Mouse (Mus musculus): ENCODE data around the gene Dcp1a.

Dcp1a gene

DNA sequence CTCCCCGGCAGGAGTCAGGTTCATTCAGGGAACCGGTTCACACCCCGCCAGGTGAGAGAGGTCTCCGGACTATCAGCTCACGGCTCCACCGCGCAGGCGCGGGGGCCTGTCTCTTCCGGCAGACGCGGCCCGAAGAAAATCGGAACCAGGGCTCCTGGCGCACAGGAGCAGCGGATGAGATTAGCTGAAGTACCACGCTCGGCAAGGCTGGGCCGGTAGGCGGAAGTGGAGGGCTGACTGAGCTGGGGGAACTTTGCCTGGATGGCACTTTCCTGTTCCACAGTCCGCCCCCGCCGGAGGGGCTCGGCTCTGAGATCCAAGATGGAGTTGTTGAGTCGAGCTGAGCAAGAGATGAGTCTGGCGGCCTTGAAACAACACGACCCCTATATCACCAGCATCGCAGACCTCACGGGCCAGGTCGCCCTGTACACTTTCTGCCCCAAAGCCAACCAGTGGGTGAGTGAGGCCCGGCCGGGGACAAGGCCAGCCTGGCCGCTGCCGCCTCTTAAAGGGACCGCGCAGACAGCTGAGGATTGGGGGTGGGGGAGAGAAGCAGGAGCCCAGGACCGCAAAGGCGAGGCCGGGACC, at the start of gene Dcp1a:
Dcp1a (plus strand) TSS at position 175 of the 588 bp plus-strand sequence.
- peak; percentile 91 for DNase-seq (ENCODE audit: low spot score)

GRCm38 (mm10) chr14:30429606-30430005, 49.7 kb upstream of the Dcp1a start:
- DNase-seq (ENCODE audit: low spot score): no peak

DNA sequence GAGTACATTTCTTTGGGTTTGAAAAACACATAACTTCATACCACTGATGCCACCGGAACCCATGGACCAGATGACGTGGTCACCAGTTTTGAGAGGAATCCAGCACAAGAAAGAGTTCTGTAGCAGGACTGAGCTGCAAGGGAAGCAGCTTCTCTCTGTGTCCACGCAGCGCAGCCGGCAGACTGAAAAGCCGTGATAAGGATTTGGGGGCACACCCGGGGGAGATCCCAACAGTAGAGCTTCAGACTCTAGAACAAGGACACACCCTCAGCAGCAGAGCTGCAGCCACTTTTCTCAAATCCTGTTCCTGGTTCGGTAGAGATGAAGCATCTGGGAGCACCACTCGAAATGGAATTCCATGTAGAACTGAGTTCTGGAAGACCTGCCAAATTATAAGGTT, 49.3 kb upstream of the Dcp1a start:
- no peak for DNase-seq (ENCODE audit: low spot score)

DNA sequence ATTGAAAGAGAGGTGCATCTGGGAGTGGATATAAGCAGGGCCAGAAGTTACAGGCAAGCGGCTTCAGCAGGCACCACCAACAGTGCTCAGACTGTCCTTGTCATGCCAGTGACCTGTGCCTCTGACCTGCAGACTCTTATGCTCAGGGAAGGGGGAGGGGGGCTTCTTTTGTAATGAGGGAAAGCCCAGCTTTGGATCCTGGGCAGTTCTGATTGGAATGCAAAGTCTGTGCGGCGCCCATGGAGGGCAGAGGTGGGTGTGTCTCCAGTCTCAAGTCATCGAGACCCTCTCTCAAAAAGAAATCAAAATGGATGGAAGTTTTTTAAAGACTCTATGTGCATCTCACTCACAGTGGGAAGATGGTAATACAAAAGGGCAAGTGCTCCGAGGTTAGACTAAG, 48.9 kb upstream of the Dcp1a start:
- DNase-seq (ENCODE audit: low spot score): no peak

DNA sequence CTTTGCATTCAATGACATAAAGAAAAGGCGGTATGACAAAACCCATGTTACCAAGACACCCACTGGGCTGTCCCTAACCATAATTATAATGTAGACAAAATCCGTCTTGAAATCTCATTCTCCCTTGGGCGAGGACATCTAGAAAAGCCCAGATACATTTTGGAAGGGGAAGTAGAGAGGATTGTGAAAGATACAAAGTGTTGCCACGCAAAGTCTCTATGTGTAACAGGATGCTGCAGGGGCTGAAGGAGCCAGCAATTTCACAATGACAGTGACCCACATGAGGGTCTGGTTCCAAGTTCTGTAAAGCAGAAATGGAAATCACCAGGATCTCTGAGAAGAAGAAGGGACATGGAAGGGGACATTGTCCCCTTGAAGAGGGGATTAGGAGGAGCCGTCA, 44.0 kb upstream of the Dcp1a start:
- DNase-seq (ENCODE audit: low spot score): no peak

- no peak for DNase-seq (ENCODE audit: low spot score)
These were observed 39.4 kb upstream of the Dcp1a start for GRCm38 (mm10) chr14:30439915-30440314.

GRCm38 (mm10) chr14:30455801-30456595, 23.3 kb upstream of the Dcp1a start:
- no peak for DNase-seq (ENCODE audit: low spot score)

- DNase-seq (ENCODE audit: low spot score): no peak
These were observed 21.9 kb upstream of the Dcp1a start for GRCm38 (mm10) chr14:30457436-30457835.

GRCm38 (mm10) chr14:30457897-30458296, 21.4 kb upstream of the Dcp1a start:
- DNase-seq (ENCODE audit: low spot score): no peak

DNA sequence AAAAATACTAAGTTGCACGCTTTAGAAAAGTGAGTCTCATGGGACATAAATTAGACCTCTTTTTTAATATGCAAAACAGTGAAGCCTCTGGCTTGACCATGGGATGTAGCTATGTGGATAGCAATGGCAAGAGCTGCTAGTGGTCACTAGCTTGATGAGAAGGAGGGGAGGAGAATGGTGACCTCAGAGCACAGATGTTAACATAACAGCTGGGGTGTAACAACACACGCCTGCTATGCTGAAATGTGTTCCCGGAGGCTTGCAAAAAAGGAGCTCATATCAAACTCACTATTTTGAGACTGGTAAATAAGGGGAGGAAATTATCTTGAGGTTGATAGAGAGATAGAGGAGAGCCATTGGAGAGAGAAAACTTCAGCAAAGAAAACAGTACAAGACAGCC, 20.5 kb upstream of the Dcp1a start:
- no peak for DNase-seq (ENCODE audit: low spot score)

DNA sequence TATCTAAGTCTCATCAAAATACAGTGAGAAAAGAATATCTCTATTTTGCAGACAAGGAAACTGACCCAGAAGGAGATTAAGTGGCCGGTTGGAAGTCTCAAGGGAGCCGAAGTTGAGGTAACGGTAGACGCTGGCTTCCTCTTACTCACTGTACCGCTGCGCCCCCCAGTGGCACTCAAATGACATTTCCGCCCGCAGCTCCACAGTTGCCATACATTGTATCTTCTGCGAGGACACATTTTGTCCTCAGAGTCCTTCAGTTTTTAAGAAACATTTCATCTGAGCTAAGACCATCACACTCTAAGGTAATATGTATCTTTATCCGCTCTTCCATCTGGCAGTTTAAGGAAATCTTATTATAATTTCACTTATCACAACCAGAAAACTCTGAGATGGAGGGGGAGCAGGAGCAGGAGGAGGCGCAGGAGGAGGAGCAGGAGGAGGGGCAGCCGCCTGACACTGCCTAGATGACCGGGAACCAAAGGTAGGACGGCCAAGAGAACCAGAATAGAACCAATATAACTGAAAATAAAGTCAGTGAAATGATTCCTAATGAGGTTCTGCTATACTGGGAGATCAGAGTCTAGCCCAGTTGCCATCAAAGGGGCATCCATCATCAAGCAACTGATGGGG, 19.3 kb upstream of the Dcp1a start:
- peak; percentile 79 for DNase-seq (ENCODE audit: low spot score)

GRCm38 (mm10) chr14:30463312-30463711, 16.0 kb upstream of the Dcp1a start:
- no peak for DNase-seq (ENCODE audit: low spot score)

DNA sequence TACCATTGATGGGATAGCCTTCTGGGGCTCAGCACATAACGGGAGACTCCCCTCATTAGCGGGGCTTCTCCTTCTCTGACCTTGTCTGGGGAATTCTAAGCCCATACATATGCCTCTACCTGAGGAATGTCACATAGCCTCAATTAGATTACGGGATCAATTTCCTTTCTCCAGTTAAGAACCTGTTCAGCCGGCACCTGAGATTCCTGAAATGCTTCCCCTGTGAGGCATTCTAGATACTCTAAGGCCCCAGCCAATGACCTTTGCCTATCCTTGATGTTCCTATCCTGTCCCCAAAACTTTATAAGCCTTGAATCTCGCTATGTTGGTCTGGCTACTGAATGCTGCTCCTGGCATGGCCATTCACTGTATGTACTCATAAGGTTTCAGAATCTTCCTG, 5.7 kb upstream of the Dcp1a start:
- no peak for DNase-seq (ENCODE audit: low spot score)

DNA sequence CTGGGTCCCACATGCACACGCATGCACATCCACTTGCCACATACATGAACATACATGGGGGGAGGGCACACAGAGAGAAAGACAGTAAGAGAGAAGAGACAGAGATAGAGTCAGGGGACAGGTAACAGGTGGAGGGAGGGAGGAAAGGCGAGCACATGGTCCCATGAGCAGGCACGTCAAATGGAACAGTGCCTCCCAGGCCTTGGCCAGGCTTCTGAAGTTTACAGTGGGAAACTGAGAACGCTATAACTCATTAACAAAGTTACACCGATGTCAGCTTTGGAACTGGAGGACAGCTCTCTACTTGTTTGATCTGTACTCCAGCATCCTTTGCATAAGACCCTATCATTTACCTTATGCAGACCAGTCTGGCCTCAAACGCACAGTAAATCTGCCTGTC, 4.9 kb upstream of the Dcp1a start:
- no peak for DNase-seq (ENCODE audit: low spot score)

- DNase-seq (ENCODE audit: low spot score): no peak
These were observed 12.0 kb downstream of the Dcp1a start, which contains the start of gene Cacna1d for GRCm38 (mm10) chr14:30491342-30491741. Cacna1d (minus strand) TSS chr14:30491455.

GRCm38 (mm10) chr14:30493276-30493675, 13.9 kb downstream of the Dcp1a start:
- no peak for DNase-seq (ENCODE audit: low spot score)

GRCm38 (mm10) chr14:30494998-30495397, 15.7 kb downstream of the Dcp1a start:
- DNase-seq (ENCODE audit: low spot score): no peak

GRCm38 (mm10) chr14:30498202-30498601, 18.9 kb downstream of the Dcp1a start:
- no peak for DNase-seq (ENCODE audit: low spot score)

DNA sequence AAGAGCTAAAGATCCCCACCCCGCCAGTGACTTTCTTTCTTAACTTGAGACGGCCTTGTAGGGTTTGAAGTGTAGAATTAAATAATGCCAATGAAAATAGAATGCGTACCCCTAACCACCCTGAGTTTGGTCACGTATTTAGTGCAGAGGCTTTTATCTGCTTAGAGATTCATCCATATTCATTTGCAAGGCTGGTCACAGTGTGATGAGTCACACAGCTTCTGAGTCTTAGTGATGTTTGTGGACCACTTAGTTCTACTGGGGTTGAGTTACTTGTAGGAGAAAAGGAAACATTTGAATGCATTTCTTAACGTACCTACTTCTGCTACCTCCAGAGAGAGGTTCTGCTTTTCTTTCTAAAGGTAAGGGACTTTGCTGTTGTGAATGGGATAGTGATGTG, 25.7 kb downstream of the Dcp1a start:
- no peak for DNase-seq (ENCODE audit: low spot score)

DNA sequence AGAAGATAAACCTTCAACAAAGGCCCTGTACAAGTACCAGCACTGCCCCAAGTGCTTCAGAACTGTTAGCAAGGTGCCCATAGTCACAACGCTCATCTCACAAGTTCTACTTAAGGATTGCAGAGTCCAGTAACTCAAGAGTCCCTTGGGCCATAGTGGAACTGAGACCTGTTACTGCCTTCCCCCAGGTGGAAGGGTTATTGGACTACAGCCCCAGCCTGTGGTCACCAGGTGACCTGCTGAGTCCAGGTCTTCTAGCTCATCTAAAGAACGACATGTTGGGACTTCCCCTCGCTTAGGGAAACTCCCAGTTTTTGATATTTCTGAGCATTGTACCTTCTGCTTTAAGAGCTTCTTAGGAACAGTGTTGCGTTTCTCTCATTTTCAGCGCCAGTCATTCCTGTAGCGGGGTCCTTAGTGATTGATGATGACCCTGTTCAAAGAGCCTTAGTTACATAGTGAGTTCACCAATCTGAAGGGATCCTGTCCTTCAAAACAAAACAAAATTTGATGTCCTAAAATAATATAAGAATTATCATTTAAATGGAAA, 31.0 kb downstream of the Dcp1a start:
- DNase-seq (ENCODE audit: low spot score): no peak

DNA sequence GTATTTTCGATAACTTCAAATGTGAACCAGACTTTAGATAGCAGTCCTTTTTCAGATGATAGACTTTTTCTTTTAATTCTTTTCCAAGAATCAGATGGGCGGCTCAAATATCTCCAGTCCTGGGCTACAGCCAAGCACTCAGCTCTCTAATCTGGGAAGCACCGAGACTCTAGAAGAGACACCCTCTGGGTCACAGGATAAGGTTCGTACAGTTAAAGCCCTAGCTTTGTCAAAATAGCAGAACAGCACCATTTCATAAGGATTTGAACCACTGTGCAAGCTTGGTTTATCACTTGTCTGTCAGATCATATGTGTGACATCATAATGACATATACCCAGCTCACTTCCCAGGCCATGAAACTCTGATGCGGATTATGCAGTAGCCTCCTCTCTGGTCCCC, 33.6 kb downstream of the Dcp1a start:
- no peak for DNase-seq (ENCODE audit: low spot score)

- DNase-seq (ENCODE audit: low spot score): no peak
These were observed 36.8 kb downstream of the Dcp1a start for GRCm38 (mm10) chr14:30515931-30516723.

Data from layer of hippocampus, adult 9-10 months (tissue).